Mouse (Mus musculus): ENCODE measurements around the gene Gen1. TPM values are rescaled to one million over a fixed set of nuclear protein-coding genes. Genes with fewer than 3 reads are reported as not detected.

Gen1 gene
- polyA plus RNA-seq (2017; shearing (Covaris generic)): 1.2 TPM

GRCm38 (mm10) chr12:11265382-11266281 lies at the start of gene Gen1, which contains the start of gene Smc6:
Gene Gen1, minus strand, starts transcription at chr12:11265801.
Gene Smc6, plus strand, starts transcription at chr12:11265886.

DNA sequence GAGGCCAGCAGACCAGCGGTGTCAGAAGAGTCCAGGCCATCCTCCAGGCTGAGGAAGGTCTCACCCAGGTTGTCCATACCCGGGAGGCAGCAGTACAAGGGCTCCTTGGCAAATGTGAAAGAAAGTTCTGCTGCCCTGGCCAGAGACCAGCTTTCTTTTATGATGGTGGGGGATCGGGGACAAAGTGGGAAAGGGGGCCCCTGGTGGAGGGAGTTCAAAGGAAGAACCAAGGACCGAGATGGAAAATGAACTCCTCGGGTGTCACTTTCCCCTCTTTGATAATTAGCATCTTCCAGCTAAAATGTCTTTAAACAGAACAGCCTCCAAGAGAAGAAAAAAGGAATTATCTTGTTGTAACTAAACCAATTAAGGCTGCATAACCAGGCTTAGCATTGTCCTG lies 56.7 kb downstream of the Gen1 start, which contains the start of gene Msgn1:
Gene Msgn1, minus strand, starts transcription at position 101 of the 400 bp plus-strand sequence.

Other genes starting within 250 kb of the Gen1 start
- not detected for gene Kcns3, start 114.7 kb downstream of the Gen1 start, polyA plus RNA-seq (2017; shearing (Covaris generic))
- gene Msgn1, start 56.8 kb downstream of the Gen1 start, polyA plus RNA-seq (2017; shearing (Covaris generic)): not detected
- gene Smc6, start 85 bp upstream of the Gen1 start, polyA plus RNA-seq (2017; shearing (Covaris generic)): 81.2 TPM
- not detected for gene Vsnl1, start 170.8 kb upstream of the Gen1 start, polyA plus RNA-seq (2017; shearing (Covaris generic))
- not detected for gene Rad51ap2, start 190.3 kb upstream of the Gen1 start, polyA plus RNA-seq (2017; shearing (Covaris generic))

Measured in effector memory CD4-positive, alpha-beta T cell, adult 7 months (primary cell).